Mouse (Mus musculus) neural tube, embryonic 13.5 days (tissue): Measurements from ENCODE around the gene Frrs1l. TPM values are rescaled to one million over a fixed set of nuclear protein-coding genes. Genes with fewer than 3 reads are reported as not detected.

Experiments used
- ATAC-seq: fragments of 200-750 bp; cut with Nextera tagmentation; 2 replicates; pipeline ENCODE4 v1.8.0; 2017; ENCODE audit warnings: low read depth, mild to moderate bottlenecking, moderate TSS enrichment, moderate library complexity
- H3K27ac ChIP-seq: fragments of 300-500 bp; sonication (generic); replicated peaks from 2 replicates; pipeline ENCODE4 v1.5.1; 2015; ENCODE audit warnings: moderate library complexity, mild to moderate bottlenecking, inconsistent platforms
- H3K27me3 ChIP-seq: fragments of 300-500 bp; sonication (generic); 2 replicates; pipeline ENCODE4 v1.6.1; 2015; ENCODE audit warnings: mild to moderate bottlenecking, inconsistent platforms
- H3K36me3 ChIP-seq: fragments of 300-500 bp; sonication (generic); 2 replicates; pipeline ENCODE4 v1.6.1; 2015; ENCODE audit warnings: mild to moderate bottlenecking, inconsistent platforms
- H3K4me1 ChIP-seq: fragments of 300-500 bp; sonication (generic); replicated peaks from 2 replicates; pipeline ENCODE4 v1.6.1; 2015; ENCODE audit warnings: inconsistent platforms
- H3K4me2 ChIP-seq: fragments of 300-500 bp; sonication (generic); 2 replicates; pipeline ENCODE4 v1.6.1; 2015; ENCODE audit warnings: inconsistent platforms, mild to moderate bottlenecking, moderate library complexity
- H3K4me3 ChIP-seq: fragments of 300-500 bp; sonication (generic); 2 replicates; pipeline ENCODE4 v1.5.1; 2015; ENCODE audit warnings: mild to moderate bottlenecking, inconsistent platforms
- H3K9ac ChIP-seq: fragments of 300-500 bp; sonication (generic); 2 replicates; pipeline ENCODE4 v1.6.1; 2015; ENCODE audit warnings: moderate library complexity, mild to moderate bottlenecking, inconsistent platforms
- H3K9me3 ChIP-seq: fragments of 300-500 bp; sonication (generic); 2 replicates; pipeline ENCODE4 v1.6.1; 2016; ENCODE audit warnings: inconsistent platforms
- WGBS: fragments of 180-500 bp; shearing (Covaris S2); methylation state at CpG from one replicate; pipeline ENCODE4 v1.1.7; 2015; 5-methylcytosine and 5-hydroxymethylcytosine counted together
- polyA plus RNA-seq: library from polyadenylated mRNA; unstranded; fragments of >200 nt; fragmentation: Nextera tagmentation; extraction: Ambion mirVana; gene quantifications from 2 replicates; pipeline ENCODE4 v1.2.1, GENCODE M21; 2015

Gene Frrs1l
- polyA plus RNA-seq, 1 experiment from 2014 or later = 13.8 TPM

DNA sequence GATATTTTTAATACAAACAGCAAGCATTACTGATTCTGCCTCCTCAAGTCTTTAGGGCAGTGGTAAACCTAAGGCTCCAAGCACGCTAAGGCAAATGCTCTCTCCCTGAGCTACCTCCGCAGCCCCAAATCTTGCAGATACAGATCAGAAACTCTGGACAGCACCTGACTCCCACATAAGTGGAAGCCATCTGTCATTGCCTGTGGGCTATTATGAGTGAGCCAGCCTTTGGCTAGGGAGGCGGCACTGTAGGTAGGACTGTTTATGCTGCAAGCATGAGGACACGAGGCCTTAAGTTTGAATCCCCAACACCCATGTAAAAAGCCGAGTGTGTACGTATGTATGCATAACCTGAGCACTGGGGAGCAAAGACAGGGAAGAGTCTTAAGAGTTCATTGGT is 26.5 kb downstream of the Frrs1l start:
- H3K9ac ChIP-seq = no peak overlapping the region
- ATAC-seq = no peak
- H3K27me3 ChIP-seq = no peaks in the 10 kb centered on the region
- H3K36me3 ChIP-seq = peaks cover 45% of the 10 kb centered on the region
- H3K4me2 ChIP-seq = no peak overlapping the region
- no peak overlapping the region for H3K27ac ChIP-seq
- H3K9me3 ChIP-seq = no peaks in the 10 kb centered on the region
- WGBS = 91% methylated on average over 6 of the region's 6 CpGs
- no peaks in the 10 kb centered on the region for H3K4me1 ChIP-seq
- H3K4me3 ChIP-seq = no peak overlapping the region

DNA sequence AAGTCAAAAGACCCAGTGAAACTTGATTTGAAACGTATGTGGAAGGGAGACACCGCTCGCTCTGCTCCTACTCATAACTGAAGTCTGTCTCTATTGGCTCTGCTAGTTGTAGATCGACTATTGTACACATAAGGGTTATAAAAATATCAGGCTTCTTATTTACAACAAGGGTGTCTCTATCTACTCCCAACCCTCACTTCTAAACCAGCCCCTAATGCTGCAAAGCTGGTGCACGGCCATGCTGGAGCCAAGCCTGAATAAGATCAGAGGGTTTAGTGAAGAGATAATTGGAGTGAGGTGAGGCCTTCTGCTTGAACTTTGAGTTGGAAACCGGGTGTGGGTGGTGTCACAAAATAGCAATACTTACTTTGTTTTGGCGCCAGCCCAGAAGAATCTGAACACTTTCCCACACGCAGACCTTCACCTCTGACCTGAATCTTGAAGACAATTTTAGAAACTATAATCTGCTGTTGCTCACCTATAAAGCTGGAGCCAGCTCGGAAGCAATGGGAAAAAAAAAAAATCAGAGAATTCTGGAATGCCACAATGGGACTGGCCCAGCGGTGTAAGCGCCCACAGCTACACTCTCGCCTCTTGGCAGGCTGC is 28.8 kb downstream of the Frrs1l start:
- Histone ChIP-seq H3K27ac (no peak overlapping the region), H3K27me3 (no peaks in the 10 kb centered on the region), H3K36me3 (peaks cover 25% of the 10 kb centered on the region), H3K4me3 (no peak overlapping the region), H3K4me1 (no peaks in the 10 kb centered on the region), H3K9me3 (no peaks in the 10 kb centered on the region), H3K9ac (no peak overlapping the region), H3K4me2 (no peak overlapping the region)
- ATAC-seq = no peak
- 89% methylated on average over 12 of the region's 12 CpGs for WGBS

DNA sequence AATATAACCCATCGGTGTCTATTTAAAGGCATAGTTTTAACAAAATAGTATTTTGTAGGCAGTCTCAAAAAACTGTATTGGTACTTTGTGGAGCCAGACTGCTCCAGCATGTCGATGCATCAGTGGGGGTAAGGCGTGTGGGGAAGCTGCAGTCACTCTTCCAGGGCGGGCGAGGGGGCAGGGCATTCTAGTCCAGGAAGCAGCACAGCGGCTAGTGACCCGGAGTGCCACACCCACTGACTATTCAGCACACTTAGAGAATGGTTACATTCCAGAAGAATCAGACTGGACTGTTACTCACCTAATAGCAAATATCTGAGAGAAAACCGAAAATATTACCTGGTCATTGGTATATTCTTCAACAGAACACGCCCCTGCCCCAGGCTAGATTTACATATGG is 32.7 kb downstream of the Frrs1l start:
- no peaks in the 10 kb centered on the region for H3K9me3 ChIP-seq
- 54% methylated on average over 9 of the region's 9 CpGs for WGBS

DNA sequence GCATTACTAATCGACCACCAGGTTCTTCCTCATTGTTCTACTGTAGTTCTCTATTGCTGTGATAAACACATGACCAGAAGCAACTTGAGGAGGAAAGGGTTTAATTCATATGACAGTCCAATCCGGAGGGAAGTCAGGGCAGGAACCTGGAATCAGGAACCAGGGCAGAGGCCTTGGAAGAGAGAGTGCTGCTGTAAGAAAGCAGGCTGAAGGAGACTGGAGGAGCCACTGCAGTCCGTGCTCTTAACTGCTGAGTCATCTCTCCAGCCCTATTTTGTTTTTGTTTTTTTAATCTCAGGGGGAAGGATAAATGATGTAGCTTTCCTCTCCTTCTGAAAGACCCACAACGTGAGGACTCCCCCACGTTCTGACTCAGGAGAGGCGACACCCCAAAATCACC is 37.0 kb downstream of the Frrs1l start:
- no peak overlapping the region for H3K4me3 ChIP-seq
- 70% methylated on average over 6 of the region's 6 CpGs for WGBS
- no peaks in the 10 kb centered on the region for H3K9me3 ChIP-seq
- H3K27ac ChIP-seq = no peak overlapping the region
- no peak overlapping the region for H3K9ac ChIP-seq
- H3K27me3 ChIP-seq = peaks cover 2% of the 10 kb centered on the region; the same call in 1 of the 2 replicates
- H3K4me2 ChIP-seq = no peak overlapping the region
- H3K36me3 ChIP-seq = no peaks in the 10 kb centered on the region
- ATAC-seq = no peak
- H3K4me1 ChIP-seq = no peaks in the 10 kb centered on the region

More for the DNA sequence above, 32.7 kb downstream of the Frrs1l start:
- Histone ChIP-seq H3K9ac (no peak overlapping the region), H3K36me3 (peaks cover 15% of the 10 kb centered on the region), H3K4me1 (no peaks in the 10 kb centered on the region), H3K4me2 (no peak overlapping the region), H3K27me3 (no peaks in the 10 kb centered on the region), H3K27ac (no peak overlapping the region), H3K4me3 (no peak overlapping the region)
- no peak for ATAC-seq

DNA sequence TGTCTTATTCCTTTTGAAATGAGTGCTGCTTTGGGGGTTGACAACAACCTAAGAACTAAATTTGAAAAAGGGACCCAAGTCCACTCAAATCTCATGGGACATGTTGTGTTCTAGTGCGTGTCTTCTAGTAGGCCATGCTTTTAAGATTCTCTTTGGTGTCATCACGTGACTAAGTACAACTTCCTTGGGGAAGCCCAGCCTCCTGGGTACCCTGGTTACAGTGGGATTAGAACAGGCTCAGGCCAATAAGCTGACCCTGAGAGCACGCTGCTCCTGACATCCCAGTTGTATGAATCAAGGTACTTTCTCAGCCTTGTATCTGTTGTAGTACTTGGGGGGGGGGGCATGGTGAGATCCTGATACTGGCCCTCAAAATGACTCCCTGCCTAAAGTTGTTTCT is 38.5 kb downstream of the Frrs1l start:
- H3K27me3 ChIP-seq = peaks cover 2% of the 10 kb centered on the region; the same call in 1 of the 2 replicates
- ATAC-seq = no peak
- 93% methylated on average over 3 of the region's 3 CpGs for WGBS
- H3K4me1 ChIP-seq = no peaks in the 10 kb centered on the region
- H3K36me3 ChIP-seq = no peaks in the 10 kb centered on the region
- H3K4me3 ChIP-seq = no peak overlapping the region
- no peaks in the 10 kb centered on the region for H3K9me3 ChIP-seq
- no peak overlapping the region for H3K4me2 ChIP-seq
- H3K27ac ChIP-seq = no peak overlapping the region
- H3K9ac ChIP-seq = no peak overlapping the region

DNA sequence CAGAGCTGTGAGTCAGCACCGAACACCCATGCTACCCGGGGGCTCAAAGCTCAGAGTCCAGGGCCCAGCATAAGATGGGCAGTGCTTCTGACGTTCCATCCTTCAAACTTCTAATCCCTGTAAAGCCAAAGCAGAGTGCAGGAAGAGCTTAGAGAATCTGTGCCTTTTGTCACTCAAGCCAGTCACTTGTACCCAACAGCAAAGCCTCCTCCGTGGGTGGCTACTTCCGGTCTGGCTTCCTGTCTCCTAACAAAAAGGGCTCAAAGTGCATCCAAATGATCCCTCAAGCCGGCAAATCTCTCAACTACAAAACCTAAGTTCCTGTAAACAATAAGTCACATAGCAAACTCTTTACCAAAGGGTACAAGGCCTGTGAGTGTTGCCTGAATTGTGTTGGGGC is 40.7 kb downstream of the Frrs1l start:
- no peaks in the 10 kb centered on the region for H3K9me3 ChIP-seq
- no peak overlapping the region for H3K9ac ChIP-seq
- H3K36me3 ChIP-seq = no peaks in the 10 kb centered on the region
- WGBS = 76% methylated on average over 6 of the region's 6 CpGs
- peaks cover 19% of the 10 kb centered on the region for H3K4me1 ChIP-seq
- H3K4me2 ChIP-seq = no peak overlapping the region
- peaks cover 2% of the 10 kb centered on the region; the same call in 1 of the 2 replicates for H3K27me3 ChIP-seq
- H3K4me3 ChIP-seq = no peak overlapping the region
- no peak overlapping the region for H3K27ac ChIP-seq
- ATAC-seq = no peak

DNA sequence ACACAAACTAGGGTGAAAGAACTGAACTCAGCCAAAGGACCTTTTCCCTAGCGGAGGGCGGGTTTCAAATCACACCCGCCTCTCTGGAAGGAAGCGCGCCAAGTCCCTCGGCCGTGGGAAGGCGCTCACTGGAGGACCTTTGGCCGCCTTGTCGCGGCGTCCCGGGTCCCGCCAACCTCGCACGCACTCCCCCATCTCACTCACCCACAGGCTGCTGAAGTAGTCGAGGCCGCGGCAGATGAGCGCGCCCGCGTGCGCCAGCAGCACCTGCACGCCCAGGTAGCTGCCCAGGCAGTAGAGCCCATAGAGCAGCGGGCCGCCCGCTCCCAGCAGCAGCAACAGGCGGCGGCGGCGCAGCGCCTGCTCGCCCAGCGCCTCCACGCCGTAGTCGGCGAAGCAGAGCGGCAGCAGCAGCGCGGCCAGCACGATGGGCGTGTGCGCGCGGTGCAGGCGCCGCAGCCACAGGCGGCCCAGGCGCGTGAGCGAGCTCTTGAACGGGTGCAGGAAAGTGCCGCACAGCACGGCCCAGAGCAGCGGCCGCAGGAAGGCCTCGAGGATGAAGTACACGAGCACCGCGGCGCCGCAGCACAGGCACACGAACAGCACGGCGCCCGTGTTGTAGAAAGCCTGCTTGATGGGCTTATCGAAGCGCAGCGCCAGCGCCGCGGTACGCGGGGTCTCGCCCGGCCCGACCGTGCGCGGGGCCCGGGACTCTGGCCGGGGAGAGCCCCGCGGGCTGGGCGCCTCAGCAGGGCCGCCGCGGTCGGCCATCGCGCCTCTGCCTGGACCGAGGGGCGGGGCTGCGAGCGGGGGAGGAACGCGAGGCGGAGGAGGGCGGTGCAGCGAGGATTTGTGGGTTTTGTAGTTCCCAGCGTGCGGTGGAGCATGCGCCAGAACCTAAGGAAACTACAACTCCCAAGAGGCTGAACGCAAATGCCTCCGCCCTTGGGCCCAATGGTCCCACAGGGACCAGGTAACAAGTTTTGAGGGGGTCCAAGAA is 43.2 kb downstream of the Frrs1l start, which contains the start of gene Tmem245:
Gene Tmem245 (minus strand): TSS at position 797 of the 1,000 bp plus-strand sequence.
- under 1% methylated on average over 100 of the region's 107 CpGs for WGBS
- Histone ChIP-seq H3K27ac (peak within 1 kb of the TSS; percentile 90), H3K9ac (peak within 1 kb of the TSS; percentile 85), H3K4me1 (peaks cover 33% of the 10 kb centered on the region), H3K36me3 (no peaks in the 10 kb centered on the region), H3K9me3 (no peaks in the 10 kb centered on the region), H3K4me3 (peak within 1 kb of the TSS; percentile 84), H3K27me3 (peaks cover 2% of the 10 kb centered on the region; the same call in 1 of the 2 replicates), H3K4me2 (peak within 1 kb of the TSS; percentile 99)
- ATAC-seq = peak; percentile 98

DNA sequence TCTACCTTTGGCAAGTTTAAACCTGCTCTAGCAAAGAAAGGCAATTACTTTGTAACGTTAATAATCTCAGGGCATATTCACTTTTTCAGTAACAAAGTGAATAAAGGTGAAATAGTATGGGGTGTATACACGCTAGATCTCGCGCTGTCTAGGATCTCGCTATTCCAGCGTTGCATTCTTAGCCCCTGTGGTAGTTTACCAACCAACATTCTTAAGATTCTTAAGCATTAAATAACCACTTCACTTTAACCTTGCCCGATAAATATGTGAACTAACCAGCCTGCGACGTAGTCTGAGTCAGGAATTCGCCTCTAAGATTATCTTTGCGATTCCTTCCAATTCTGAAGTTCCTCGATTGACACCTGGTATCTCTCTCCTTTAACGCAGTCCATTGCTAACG is 44.0 kb downstream of the Frrs1l start:
- Histone ChIP-seq H3K36me3 (no peaks in the 10 kb centered on the region), H3K9ac (peak overlapping the region; percentile 85), H3K4me2 (peak overlapping the region; percentile 99), H3K27ac (no peak overlapping the region), H3K4me1 (peaks cover 33% of the 10 kb centered on the region), H3K4me3 (peak overlapping the region; percentile 84), H3K9me3 (no peaks in the 10 kb centered on the region), H3K27me3 (peaks cover 2% of the 10 kb centered on the region; the same call in 1 of the 2 replicates)
- no peak for ATAC-seq
- 1% methylated on average over 14 of the region's 14 CpGs for WGBS

DNA sequence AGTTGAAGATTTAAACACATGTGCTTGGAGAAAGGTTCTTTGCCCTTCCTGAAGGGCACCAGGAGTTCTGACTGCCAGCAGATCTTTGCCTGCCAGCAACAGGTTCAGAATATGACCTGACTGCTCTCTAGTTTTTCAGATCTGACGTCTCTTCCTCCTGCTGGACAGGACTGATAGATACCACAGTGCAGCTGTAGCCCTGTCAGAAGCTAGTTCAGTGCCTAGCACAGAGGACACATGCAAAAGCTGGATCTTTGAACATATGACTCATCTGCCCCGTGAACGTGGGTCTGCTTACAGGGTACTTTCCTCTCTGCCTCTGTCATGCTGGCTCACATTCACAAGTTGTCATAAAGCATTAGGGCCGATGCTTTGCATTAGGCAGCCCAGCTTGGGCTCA is 45.9 kb downstream of the Frrs1l start:
- H3K27ac ChIP-seq = no peak overlapping the region
- WGBS = 73% methylated on average over 4 of the region's 4 CpGs
- no peak overlapping the region for H3K4me2 ChIP-seq
- no peak for ATAC-seq
- H3K4me3 ChIP-seq = no peak overlapping the region
- H3K9ac ChIP-seq = no peak overlapping the region
- H3K4me1 ChIP-seq = peaks cover 33% of the 10 kb centered on the region
- no peaks in the 10 kb centered on the region for H3K27me3 ChIP-seq
- no peaks in the 10 kb centered on the region for H3K9me3 ChIP-seq
- no peaks in the 10 kb centered on the region for H3K36me3 ChIP-seq

DNA sequence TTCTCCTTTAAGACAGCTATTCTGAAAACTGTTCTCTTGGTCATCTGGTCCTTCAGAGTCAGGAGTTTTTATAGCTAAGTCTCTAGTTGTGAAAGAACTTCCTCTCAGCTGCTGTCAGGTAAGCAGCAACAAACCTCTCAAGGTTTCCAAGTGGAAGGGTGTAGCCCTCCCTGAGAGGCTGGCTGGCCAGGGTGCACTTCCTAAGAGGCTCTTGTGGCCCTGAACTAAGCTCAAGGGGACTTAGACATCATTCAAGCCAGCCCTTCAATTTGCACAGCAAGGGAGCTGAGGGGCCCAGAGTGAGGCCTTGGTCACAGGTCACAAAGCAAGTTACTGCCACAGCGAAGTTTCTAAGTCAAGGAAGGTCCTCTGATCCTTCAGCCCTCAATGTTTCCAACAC is 46.9 kb downstream of the Frrs1l start:
- no peaks in the 10 kb centered on the region for H3K9me3 ChIP-seq
- no peak overlapping the region for H3K4me2 ChIP-seq
- no peak overlapping the region for H3K9ac ChIP-seq
- H3K36me3 ChIP-seq = no peaks in the 10 kb centered on the region
- no peak for ATAC-seq
- no peak overlapping the region for H3K27ac ChIP-seq
- peaks cover 33% of the 10 kb centered on the region for H3K4me1 ChIP-seq
- WGBS = 48% methylated on average over 1 of the region's 1 CpGs
- no peak overlapping the region for H3K4me3 ChIP-seq
- H3K27me3 ChIP-seq = no peaks in the 10 kb centered on the region

DNA sequence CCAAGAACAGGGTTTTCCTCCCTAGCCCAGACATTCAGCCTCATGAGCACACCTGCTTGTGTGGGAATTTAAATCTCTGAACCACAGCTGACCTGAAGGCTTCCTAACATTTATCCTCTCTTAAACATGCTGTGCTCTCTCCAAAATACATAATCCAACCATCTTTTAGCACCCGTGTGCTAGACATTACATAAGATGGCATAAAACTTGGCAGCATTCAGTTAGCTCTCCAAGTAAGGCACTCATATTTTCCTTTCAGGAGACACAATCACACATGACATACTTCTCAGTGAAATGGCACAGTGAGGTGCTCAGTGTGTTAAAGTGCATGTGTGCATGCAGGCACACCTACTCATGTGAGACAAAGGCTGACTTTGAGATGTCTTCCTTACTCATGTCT is 47.6 kb downstream of the Frrs1l start:
- ATAC-seq = no peak
- Histone ChIP-seq H3K27me3 (no peaks in the 10 kb centered on the region), H3K9ac (no peak overlapping the region), H3K27ac (no peak overlapping the region), H3K4me3 (no peak overlapping the region), H3K36me3 (no peaks in the 10 kb centered on the region), H3K9me3 (no peaks in the 10 kb centered on the region), H3K4me1 (peaks cover 33% of the 10 kb centered on the region), H3K4me2 (no peak overlapping the region)
- 91% methylated on average over 1 of the region's 1 CpGs for WGBS

DNA sequence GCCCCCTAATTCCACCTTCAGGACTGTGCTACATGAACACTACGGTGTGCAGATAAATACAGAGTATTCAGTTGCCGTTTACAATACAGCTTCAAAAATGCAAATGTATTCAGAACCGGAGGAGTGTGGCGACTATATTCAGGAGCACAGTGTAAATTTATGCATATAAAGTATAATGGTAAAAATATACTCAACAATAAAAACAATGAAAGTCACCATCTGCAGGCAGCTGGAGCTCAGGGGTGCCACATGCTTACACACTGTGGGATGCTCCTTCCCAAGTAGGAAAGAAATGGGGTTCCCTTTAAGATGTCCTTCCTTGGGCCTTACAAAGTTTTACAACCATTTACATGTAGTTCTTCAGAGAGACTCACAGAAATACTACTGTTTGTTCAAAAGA is 48.7 kb downstream of the Frrs1l start:
- ATAC-seq = no peak
- Histone ChIP-seq H3K9me3 (no peaks in the 10 kb centered on the region), H3K4me1 (peaks cover 33% of the 10 kb centered on the region), H3K27ac (no peak overlapping the region), H3K4me3 (no peak overlapping the region), H3K36me3 (no peaks in the 10 kb centered on the region), H3K4me2 (no peak overlapping the region), H3K9ac (no peak overlapping the region), H3K27me3 (no peaks in the 10 kb centered on the region)
- WGBS = 54% methylated on average over 4 of the region's 4 CpGs
